ENCODE assay signal across 24 mouse cellular contexts in genomic region chr5:150959861-150960260, GRCm38 (mm10). TPM values are rescaled to one million over a fixed set of nuclear protein-coding genes. Genes with fewer than 3 reads are reported as not detected.
DNase-seq lines count a peak whose midpoint lies in the region; ATAC-seq lines count a peak whose summit lies in the region.
"Had no signal": no experiment of that assay in that cellular context is flagged by ENCODE, and none has a peak within 500 bp of the region (broad histone marks: within the 10 kb centered on the region; RNA-seq: fewer than 3 reads in every experiment).

No protein-coding gene starts in this region.

- H3K9ac ChIP-seq in kidney, embryonic 15.5 days: no peak overlapping the region
- H3K9ac ChIP-seq: embryonic facial prominence, embryonic 13.5 days; embryonic facial prominence, embryonic 15.5 days; forebrain, embryonic 12.5 days had no signal

- peaks cover 8% of the 10 kb centered on the region for H3K27me3 ChIP-seq in kidney, embryonic 15.5 days

- no peaks in the 10 kb centered on the region for H3K9me3 ChIP-seq in kidney, embryonic 15.5 days (replicated peaks)
- H3K9me3 ChIP-seq: embryonic facial prominence, embryonic 13.5 days; embryonic facial prominence, embryonic 15.5 days; forebrain, embryonic 10.5 days; forebrain, embryonic 12.5 days had no signal

- ATAC-seq in kidney, embryonic 15.5 days (replicated peaks; ENCODE audit: low FRiP score): no peak
- ATAC-seq: forebrain, embryonic 14.5 days had no signal

- WGBS in kidney, embryonic 15.5 days: 88% methylated on average over 1 of the region's 1 CpGs

- H3K27ac ChIP-seq in kidney, embryonic 15.5 days: no peak overlapping the region
- H3K27ac ChIP-seq: embryonic facial prominence, embryonic 13.5 days; embryonic facial prominence, embryonic 15.5 days; forebrain, embryonic 10.5 days; forebrain, embryonic 12.5 days had no signal

- no peaks in the 10 kb centered on the region for H3K4me1 ChIP-seq in kidney, embryonic 15.5 days
- H3K4me1 ChIP-seq: embryonic facial prominence, embryonic 13.5 days; embryonic facial prominence, embryonic 15.5 days; forebrain, embryonic 10.5 days; forebrain, embryonic 12.5 days had no signal

- no peak overlapping the region for H3K4me2 ChIP-seq in kidney, embryonic 15.5 days
- H3K4me2 ChIP-seq: embryonic facial prominence, embryonic 13.5 days; embryonic facial prominence, embryonic 15.5 days; forebrain, embryonic 12.5 days had no signal

- DNase-seq in kidney, adult 11 months: peak; percentile 40
- DNase-seq in kidney, postnatal 14 days: no peak
- peak; percentile 82 for DNase-seq in kidney, adult 9 months
- no peak for DNase-seq in kidney, adult 18-20 months
- DNase-seq in kidney, postnatal 36 days: peak; percentile 45 to 55
- DNase-seq: adrenal gland, adult 2 months; adrenal gland, postnatal 10 days; adrenal gland, postnatal 25 days; cerebellum, adult 11 months; cerebellum, adult 18-20 months; cerebellum, adult 8-10 months; cerebellum, adult 9-11 months; cerebellum, postnatal 14 days; cerebellum, postnatal 36 days; embryo, embryonic 11 days had no signal

- H3K4me3 ChIP-seq in kidney, embryonic 15.5 days (replicated peaks): no peak overlapping the region
- H3K4me3 ChIP-seq: embryonic facial prominence, embryonic 13.5 days; embryonic facial prominence, embryonic 15.5 days; erythroblast, embryonic 14.5 days; forebrain, embryonic 10.5 days; forebrain, embryonic 12.5 days had no signal

- no peaks in the 10 kb centered on the region for H3K36me3 ChIP-seq in kidney, embryonic 15.5 days
- H3K36me3 ChIP-seq: embryonic facial prominence, embryonic 13.5 days; embryonic facial prominence, embryonic 15.5 days; forebrain, embryonic 10.5 days; forebrain, embryonic 12.5 days had no signal

RNA-seq across cellular contexts. Expression of gene Kl, which starts 7.5 kb away (rescaled TPM):
- polyA plus RNA-seq in kidney, embryonic 15.5 days (2015; fragmentation: Nextera tagmentation; extraction: Ambion mirVana): 12.3 and 13.1 TPM in 2 replicates
- polyA plus RNA-seq: C2C12; embryonic facial prominence, embryonic 11.5 days; erythroblast, embryonic 14.5 days had no signal

Comparison
In these comparisons a context has a peak if more than half of its experiments do, and no peak if none do; other contexts are left out.
1. DNase-seq: peak in kidney, adult 11 months (single experiment), kidney, adult 9 months (single experiment) and kidney, postnatal 36 days (2 of 2); none in kidney, postnatal 14 days (single experiment) and kidney, adult 18-20 months (single experiment).